Mouse (Mus musculus): ENCODE results near the gene Prss12.

DNA sequence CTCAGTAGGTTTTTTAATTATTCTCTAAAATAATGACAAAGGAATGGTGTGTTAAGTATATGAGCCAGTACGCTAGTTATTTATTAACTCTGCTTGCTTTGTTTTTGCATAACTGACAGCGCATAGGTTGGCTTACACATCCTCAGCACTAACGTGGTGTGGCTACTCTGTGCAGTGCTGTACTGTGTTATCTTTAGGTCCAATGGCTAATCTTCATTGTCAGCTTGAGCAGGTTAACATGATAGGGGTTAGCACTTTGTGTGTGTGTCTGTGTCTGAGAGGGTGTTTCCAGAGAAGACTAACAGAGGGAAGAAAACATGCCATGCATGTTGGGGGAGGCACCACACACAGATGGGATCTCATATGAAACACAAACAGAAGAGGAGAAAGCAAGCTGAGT, 41.8 kb upstream of the Prss12 start:
- TF ChIP-seq CTCF (IDR thresholded peaks at IDR 0.05; ENCODE audit: low read depth) (no peak), EP300 (optimal IDR thresholded peaks at IDR 0.05) (no peak)
